Comparison of ENCODE assay signal across 8 mouse cellular contexts in the genomic region with DNA sequence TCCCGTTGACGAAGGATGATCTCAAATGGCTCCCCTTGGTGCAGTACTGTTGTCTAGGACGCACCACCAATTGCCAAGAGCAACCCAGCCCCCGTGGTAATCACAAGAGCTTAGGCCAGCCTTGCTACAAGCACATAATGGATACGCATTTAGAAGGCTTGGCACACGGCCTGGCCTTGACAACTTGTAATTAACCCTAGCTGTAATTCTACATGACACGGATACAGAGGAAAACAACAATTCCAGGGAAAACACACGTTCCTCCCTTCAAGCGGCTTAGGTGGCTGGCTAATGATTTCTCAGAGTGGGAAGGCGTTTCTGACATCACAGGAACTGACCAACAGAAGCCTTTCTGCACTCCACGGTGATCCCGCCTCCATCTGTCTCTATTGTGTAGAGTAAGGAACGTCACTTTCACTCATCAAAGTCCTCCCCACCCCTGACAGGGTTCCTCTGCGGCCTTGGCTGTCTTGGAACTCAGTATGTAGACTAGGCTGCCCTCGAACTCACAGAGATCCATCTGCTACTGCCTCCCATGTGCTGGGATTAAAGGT. TPM values are rescaled to one million over a fixed set of nuclear protein-coding genes. Genes with fewer than 3 reads are reported as not detected.
DNase-seq lines count a peak whose midpoint lies in the region; ATAC-seq and TF ChIP-seq lines count a peak whose summit lies in the region.

No protein-coding gene starts in this region.

- no peaks in the 10 kb centered on the region for H3K9me3 ChIP-seq in stomach, postnatal 0 days (ENCODE audit: control insufficient read depth, low read length)

- H3K9ac ChIP-seq in stomach, postnatal 0 days (ENCODE audit: low read length), result no peak overlapping the region

- ATAC-seq in stomach, postnatal 0 days (ENCODE audit: low FRiP score, low TSS enrichment), result no peak
- no peak for ATAC-seq in megakaryocyte progenitor cell, adult 5-6 weeks (replicated peaks; ENCODE audit: poor library complexity)

- TF ChIP-seq EP300 in stomach, postnatal 0 days (optimal IDR thresholded peaks at IDR 0.05), result no peak

- 48% methylated on average over 15 of the region's 15 CpGs for WGBS in stomach, postnatal 0 days

- no peak overlapping the region for H3K27ac ChIP-seq in stomach, postnatal 0 days (replicated peaks)

- DNase-seq in embryo, embryonic 10 days (ENCODE audit: low spot score), result peak; percentile 33
- DNase-seq in embryo, embryonic 9.5 days (ENCODE audit: extremely low spot score), result no peak
- peak; percentile 72 to 75 for DNase-seq in right cerebral cortex, postnatal 10 days (ENCODE audit: low spot score in 2 of 2)
- DNase-seq in right cerebral cortex, adult 18-20 months, result no peak
- peak; percentile 42 for DNase-seq in kidney, postnatal 14 days
- peak; percentile 16 for DNase-seq in stomach, postnatal 0 days (ENCODE audit: low spot score)
- DNase-seq in adrenal gland, postnatal 25 days, result no peak

- H3K4me3 ChIP-seq in stomach, postnatal 0 days (ENCODE audit: low read depth, low read length), result no peak overlapping the region

- no peak for TF ChIP-seq CTCF in stomach, postnatal 0 days (IDR thresholded peaks at IDR 0.05; ENCODE audit: low read depth)

- no peaks in the 10 kb centered on the region for H3K36me3 ChIP-seq in stomach, postnatal 0 days (ENCODE audit: control insufficient read depth, insufficient read depth, low read length)

- H3K4me1 ChIP-seq in stomach, postnatal 0 days (replicated peaks; ENCODE audit: control insufficient read depth, insufficient read depth), result no peaks in the 10 kb centered on the region

- H3K4me2 ChIP-seq in stomach, postnatal 0 days (replicated peaks; ENCODE audit: low read depth), result no peak overlapping the region

- H3K27me3 ChIP-seq in stomach, postnatal 0 days (ENCODE audit: control insufficient read depth, insufficient read depth, low read length), result no peaks in the 10 kb centered on the region

RNA-seq across cellular contexts. Expression of a gene that starts 36.7 kb away (rescaled TPM):
- polyA plus RNA-seq in stomach, postnatal 0 days (2015; fragmentation: Nextera tagmentation; extraction: Ambion mirVana), result 26.0 and 27.8 TPM in 2 replicates
- 17.8 and 18.5 TPM in 2 replicates for total RNA-seq in adrenal gland, postnatal 25 days (2021)
- total RNA-seq in megakaryocyte progenitor cell, adult 5-6 weeks (2015), result 28.2 and 30.0 TPM in 2 replicates
- total RNA-seq in megakaryocyte progenitor cell, adult 5-6 weeks (2017), result 13.0 and 15.3 TPM in 2 replicates

Comparison
In these comparisons a context has a peak if more than half of its experiments do, and no peak if none do; other contexts are left out.
1. DNase-seq: peak in embryo, embryonic 10 days (single experiment), right cerebral cortex, postnatal 10 days (2 of 2), kidney, postnatal 14 days (single experiment) and stomach, postnatal 0 days (single experiment); none in embryo, embryonic 9.5 days (single experiment), right cerebral cortex, adult 18-20 months (single experiment) and adrenal gland, postnatal 25 days (single experiment).